Mouse (Mus musculus) layer of hippocampus, postnatal 25 days (tissue): ENCODE measurements around the gene Lonp1. TPM values are rescaled to one million over a fixed set of nuclear protein-coding genes. Genes with fewer than 3 reads are reported as not detected.
A peak's percentile ranks its signal among the peaks of the same experiment; 100 is the strongest.
"Not testable (repeated sequence)": the region's sequence is repeated elsewhere in the genome, so short reads cannot be mapped to it uniquely, and the experiment has no call there.

Experiments
- DNase-seq, 2 experiments: peaks; one replicate each; pipeline ENCODE4 v3.0.0; 2022; ENCODE audit warnings: mixed read lengths in 2 of 2, low spot score in 1 of 2; ENCODE audit errors: extremely low spot score in 1 of 2
- total RNA-seq, 2 experiments: library from RNA; stranded (reverse); gene quantifications; 2 replicates each; pipeline ENCODE4 v1.2.3; 2021

Lonp1 gene
- total RNA-seq, 2 experiments from 2014 or later: 62.1 to 62.5 TPM

GRCm38 (mm10) chr17:56626260-56626659 lies 427 bp downstream of the Lonp1 start:
- no peak for DNase-seq

DNA sequence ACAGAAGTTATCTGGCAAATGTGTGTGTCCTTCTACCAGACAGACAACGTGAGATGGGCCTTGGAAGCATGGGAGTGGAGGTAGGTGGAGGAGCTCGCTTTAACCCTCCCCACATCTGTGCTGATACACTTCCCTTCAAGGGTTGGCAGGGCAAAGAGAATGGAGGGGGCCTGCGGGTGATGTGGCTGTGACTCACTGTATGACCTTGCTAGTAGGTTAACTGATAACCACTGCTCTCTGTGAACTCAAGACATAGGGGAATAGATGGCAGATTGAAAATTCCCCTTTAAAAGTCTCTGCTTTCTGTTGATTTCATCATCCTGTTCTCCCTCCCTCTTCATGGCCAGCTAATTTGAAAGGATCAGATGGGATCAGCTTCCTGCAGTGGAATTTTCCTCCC lies 1.2 kb downstream of the Lonp1 start:
- no peak for DNase-seq

DNA sequence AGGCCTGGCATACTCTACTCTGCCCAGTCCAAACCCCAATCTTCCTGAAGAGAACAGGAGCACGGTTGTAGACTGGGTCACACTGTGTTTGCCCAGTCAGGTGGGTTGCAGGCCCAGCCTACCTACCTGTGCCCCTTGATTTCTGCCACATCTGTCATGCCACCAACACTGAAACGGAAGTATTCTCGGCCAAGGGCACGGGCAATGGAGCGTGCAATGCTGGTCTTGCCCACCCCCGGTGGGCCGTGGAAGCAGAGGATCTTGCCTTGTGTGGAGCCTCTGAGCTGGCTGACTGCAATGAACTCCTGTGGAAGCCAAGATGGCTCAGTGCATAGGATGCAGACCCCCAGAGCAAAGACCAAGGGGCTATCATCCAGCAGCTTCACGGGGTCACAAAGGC lies 9.1 kb downstream of the Lonp1 start:
- DNase-seq: no peak

- no peak for DNase-seq
Observed at GRCm38 (mm10) chr17:56616725-56617124, 10.0 kb downstream of the Lonp1 start.

- no peak for DNase-seq
Observed at GRCm38 (mm10) chr17:56615792-56616191, 10.9 kb downstream of the Lonp1 start.

DNA sequence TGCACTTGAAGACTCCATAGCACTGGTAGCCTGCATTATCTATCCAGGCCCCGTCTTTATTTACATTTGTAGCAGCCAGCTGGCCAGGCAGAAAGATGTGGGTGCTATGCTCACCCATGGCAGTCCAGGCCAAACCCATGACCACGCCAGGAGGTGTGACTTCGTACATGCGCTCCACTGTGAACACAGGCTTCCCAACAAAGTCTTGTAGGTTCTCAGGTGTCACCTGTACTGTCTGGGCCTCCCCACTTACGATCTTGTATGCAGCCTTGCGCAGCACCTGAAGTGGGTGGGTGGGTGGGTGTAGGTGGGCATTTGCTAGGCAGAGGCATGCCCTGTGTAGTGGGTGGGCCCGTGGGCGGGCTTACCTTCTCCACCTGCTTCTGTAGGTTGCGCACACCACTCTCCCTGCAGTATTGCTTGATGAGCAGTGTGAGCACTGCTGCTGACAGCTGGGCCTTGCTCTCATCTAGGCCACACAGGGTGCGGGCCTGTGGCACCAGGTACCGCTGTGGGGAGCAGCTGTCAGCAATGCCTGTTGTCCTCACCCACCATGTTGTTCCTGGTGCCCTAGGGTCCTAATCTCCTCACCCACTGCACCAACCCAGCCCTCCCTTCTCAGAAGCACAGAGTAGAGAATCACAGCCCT lies 11.4 kb downstream of the Lonp1 start:
- no peak for DNase-seq

- DNase-seq: no peak
Observed at GRCm38 (mm10) chr17:56614391-56615135, 12.1 kb downstream of the Lonp1 start.

DNA sequence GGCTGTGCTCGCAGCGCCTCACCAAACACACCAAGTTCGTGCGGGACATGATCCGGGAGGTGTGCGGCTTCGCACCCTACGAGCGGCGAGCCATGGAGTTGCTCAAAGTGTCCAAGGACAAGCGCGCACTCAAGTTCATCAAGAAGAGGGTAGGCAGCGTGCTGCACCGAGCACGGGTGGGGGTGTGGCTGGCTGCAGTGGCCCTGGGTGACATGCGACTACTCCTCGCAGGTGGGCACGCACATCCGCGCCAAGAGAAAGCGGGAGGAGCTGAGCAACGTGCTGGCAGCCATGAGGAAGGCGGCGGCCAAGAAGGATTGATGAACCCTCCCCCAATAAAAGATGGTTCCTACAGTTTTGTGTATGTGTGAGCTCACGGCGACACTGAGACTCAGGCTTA lies 12.8 kb downstream of the Lonp1 start:
- not testable (repeated sequence) for DNase-seq

GRCm38 (mm10) chr17:56613236-56613844 lies 13.3 kb downstream of the Lonp1 start, which contains the start of gene Rpl36:
TSS of gene Rpl36 (plus strand) at chr17:56613416.
- DNase-seq: peak; percentile 97 to 99

DNA sequence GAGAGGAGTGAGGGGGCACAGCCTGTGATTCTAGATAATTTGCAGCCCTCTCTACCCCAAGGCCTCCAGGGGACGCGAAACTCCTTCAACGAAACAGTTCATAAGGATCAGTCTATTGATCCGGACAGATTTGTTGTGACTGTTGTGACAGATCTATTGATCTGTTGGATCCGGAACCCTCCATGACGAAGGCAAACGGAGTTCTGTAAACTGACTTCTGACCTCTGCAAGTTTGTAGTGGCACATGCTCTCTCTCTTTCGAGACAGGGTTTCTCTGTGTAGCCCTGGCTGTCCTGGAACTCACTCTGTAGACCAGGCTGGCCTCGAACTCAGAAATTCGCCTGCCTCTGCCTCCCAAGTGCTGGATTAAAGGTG lies 14.1 kb downstream of the Lonp1 start:
- DNase-seq: not testable (repeated sequence)

- no peak for DNase-seq
Observed at GRCm38 (mm10) chr17:56611861-56612564, 14.7 kb downstream of the Lonp1 start.

- DNase-seq: no peak
Observed at GRCm38 (mm10) chr17:56611323-56611722, 15.4 kb downstream of the Lonp1 start.

- peak; percentile 87 to 89 for DNase-seq
Observed at GRCm38 (mm10) chr17:56609452-56610171, 17.1 kb downstream of the Lonp1 start, which contains the start of gene 2410015M20Rik. TSS of gene 2410015M20Rik (minus strand) at chr17:56609771.

DNA sequence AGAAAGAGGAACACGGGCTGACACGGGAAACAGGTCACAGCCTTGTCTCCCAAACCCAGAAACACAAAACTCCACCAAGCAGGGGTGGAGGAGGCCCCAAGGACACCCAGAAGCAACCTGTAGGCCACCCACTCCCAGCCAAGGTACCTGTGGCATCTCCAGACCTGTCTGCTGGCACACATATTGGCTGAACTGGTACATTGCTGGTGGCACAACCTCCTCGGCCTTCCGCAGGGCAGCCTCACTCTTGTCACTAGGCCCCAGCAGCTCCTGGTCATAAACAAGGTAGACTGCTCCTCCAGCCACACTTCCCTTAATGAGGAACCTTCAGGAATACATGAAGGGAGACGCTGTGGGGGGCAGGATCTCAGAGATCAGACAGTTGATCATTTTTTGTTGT lies 18.0 kb downstream of the Lonp1 start:
- DNase-seq: no peak

- no peak for DNase-seq
Observed at GRCm38 (mm10) chr17:56607521-56608062, 19.1 kb downstream of the Lonp1 start.

GRCm38 (mm10) chr17:56605431-56605830 lies 21.3 kb downstream of the Lonp1 start:
- no peak for DNase-seq

DNA sequence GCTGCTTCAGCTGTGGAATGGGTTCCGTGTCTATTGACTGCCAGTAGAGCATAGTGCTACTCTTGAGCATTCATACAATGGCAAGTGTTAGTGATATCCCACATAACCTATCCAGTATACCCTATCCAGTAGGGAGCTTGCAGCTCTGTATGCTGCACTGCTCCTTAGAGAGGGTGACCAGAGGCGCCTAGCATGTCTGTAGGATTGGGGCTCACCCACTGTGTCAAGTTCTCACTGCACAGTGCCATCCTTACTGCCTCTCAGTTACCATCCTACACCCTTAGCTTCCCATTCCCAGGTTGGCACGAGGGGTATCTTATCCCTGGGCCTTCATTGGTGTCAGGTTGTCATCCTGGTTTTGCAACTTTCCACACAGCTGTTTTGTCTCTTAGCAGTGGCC lies 22.3 kb downstream of the Lonp1 start:
- no peak for DNase-seq

GRCm38 (mm10) chr17:56604070-56604380 lies 22.7 kb downstream of the Lonp1 start:
- DNase-seq: no peak

GRCm38 (mm10) chr17:56603186-56604069 lies 23.3 kb downstream of the Lonp1 start:
- no peak for DNase-seq
